ENCODE assay signal across 13 mouse cellular contexts in the genomic region with DNA sequence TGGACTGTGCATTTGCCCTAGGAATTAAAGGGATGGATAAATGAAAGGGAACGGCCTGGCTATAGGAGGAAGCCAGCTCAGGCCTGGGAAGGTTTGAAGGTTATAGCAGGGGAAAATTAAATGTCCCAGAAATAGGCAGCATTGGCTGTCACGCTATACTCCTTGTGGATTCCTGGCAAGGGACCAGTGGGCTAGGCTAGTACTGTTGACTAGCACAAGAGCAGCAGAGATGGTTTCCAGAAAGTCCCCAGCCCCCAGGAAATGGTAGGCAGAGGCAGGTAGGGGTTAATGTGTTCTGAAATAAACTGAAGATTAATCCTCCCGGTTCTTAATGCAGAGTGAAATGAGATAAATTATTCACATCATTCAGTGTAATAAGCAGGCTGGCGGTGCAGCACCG. TPM values are rescaled to one million over a fixed set of nuclear protein-coding genes. Genes with fewer than 3 reads are reported as not detected.
DNase-seq lines count a peak whose midpoint lies in the region; ATAC-seq lines count a peak whose summit lies in the region.
"Had no signal": no experiment of that assay in that cellular context is flagged by ENCODE, and none has a peak within 500 bp of the region (broad histone marks: within the 10 kb centered on the region; RNA-seq: fewer than 3 reads in every experiment).

No protein-coding gene starts in this region.

- peaks cover 63% of the 10 kb centered on the region for H3K4me1 ChIP-seq in forebrain, embryonic 10.5 days
- H3K4me1 ChIP-seq in forebrain, embryonic 11.5 days (replicated peaks; ENCODE audit: control insufficient read depth, insufficient read depth, low read length), result peaks cover 11% of the 10 kb centered on the region
- peaks cover 43% of the 10 kb centered on the region for H3K4me1 ChIP-seq in hindbrain, embryonic 12.5 days
- peaks cover 14% of the 10 kb centered on the region for H3K4me1 ChIP-seq in hindbrain, embryonic 11.5 days (replicated peaks; ENCODE audit: control insufficient read depth, insufficient read depth, low read length)
- peaks cover 18% of the 10 kb centered on the region for H3K4me1 ChIP-seq in forebrain, embryonic 16.5 days (replicated peaks; ENCODE audit: control insufficient read depth, insufficient read depth, low read length)
- peaks cover 41% of the 10 kb centered on the region for H3K4me1 ChIP-seq in midbrain, embryonic 14.5 days (ENCODE audit: control insufficient read depth, insufficient read depth, low read length)

- no peak for DNase-seq in forebrain, embryonic 10.5 days (ENCODE audit: extremely low spot score, low spot score)
- no peak for DNase-seq in forebrain, embryonic 11.5 days (ENCODE audit: low spot score)
- DNase-seq in hindbrain, embryonic 11.5 days (ENCODE audit: low spot score), result no peak
- peak; percentile 57 for DNase-seq in midbrain, embryonic 14.5 days
- no peak for DNase-seq in liver
- DNase-seq in kidney, adult 18-20 months, result no peak
- DNase-seq: adrenal gland, postnatal 25 days; kidney, adult 9 months; lung, adult 2 months; thymus, postnatal 36 days had no signal

- H3K9me3 ChIP-seq in forebrain, embryonic 10.5 days, result no peaks in the 10 kb centered on the region
- H3K9me3 ChIP-seq in forebrain, embryonic 11.5 days (ENCODE audit: control insufficient read depth, low read length), result no peaks in the 10 kb centered on the region
- no peaks in the 10 kb centered on the region for H3K9me3 ChIP-seq in hindbrain, embryonic 12.5 days (replicated peaks)
- no peaks in the 10 kb centered on the region for H3K9me3 ChIP-seq in hindbrain, embryonic 11.5 days (ENCODE audit: control insufficient read depth, low read length)
- H3K9me3 ChIP-seq in forebrain, embryonic 16.5 days (ENCODE audit: control insufficient read depth, low read length), result no peaks in the 10 kb centered on the region
- no peaks in the 10 kb centered on the region for H3K9me3 ChIP-seq in midbrain, embryonic 14.5 days (ENCODE audit: control insufficient read depth, low read length)

- H3K27me3 ChIP-seq in forebrain, embryonic 10.5 days (ENCODE audit: poor library complexity, severe bottlenecking), result peaks cover 33% of the 10 kb centered on the region
- H3K27me3 ChIP-seq in forebrain, embryonic 11.5 days (ENCODE audit: control insufficient read depth, insufficient read depth, low read length), result no peaks in the 10 kb centered on the region
- H3K27me3 ChIP-seq in hindbrain, embryonic 12.5 days, result peaks cover 3% of the 10 kb centered on the region; the same call in 1 of the 2 replicates
- no peaks in the 10 kb centered on the region for H3K27me3 ChIP-seq in hindbrain, embryonic 11.5 days (ENCODE audit: control insufficient read depth, insufficient read depth, low read length)
- H3K27me3 ChIP-seq in forebrain, embryonic 16.5 days (replicated peaks; ENCODE audit: control insufficient read depth, insufficient read depth, low read length), result no peaks in the 10 kb centered on the region
- no peaks in the 10 kb centered on the region for H3K27me3 ChIP-seq in midbrain, embryonic 14.5 days (ENCODE audit: control insufficient read depth, insufficient read depth, low read length)

- H3K9ac ChIP-seq in forebrain, embryonic 11.5 days (ENCODE audit: low read length), result no peak overlapping the region
- no peak overlapping the region for H3K9ac ChIP-seq in hindbrain, embryonic 12.5 days
- H3K9ac ChIP-seq in hindbrain, embryonic 11.5 days (ENCODE audit: low read depth, low read length), result no peak overlapping the region
- no peak overlapping the region for H3K9ac ChIP-seq in forebrain, embryonic 16.5 days (replicated peaks; ENCODE audit: low read depth, low read length)
- H3K9ac ChIP-seq in midbrain, embryonic 14.5 days (replicated peaks; ENCODE audit: low read length), result no peak overlapping the region; the same call in 1 of the 2 replicates

- no peaks in the 10 kb centered on the region for H3K36me3 ChIP-seq in forebrain, embryonic 10.5 days (replicated peaks)
- H3K36me3 ChIP-seq in forebrain, embryonic 11.5 days (ENCODE audit: control insufficient read depth, insufficient read depth, low read length), result no peaks in the 10 kb centered on the region
- H3K36me3 ChIP-seq in hindbrain, embryonic 12.5 days, result no peaks in the 10 kb centered on the region
- no peaks in the 10 kb centered on the region for H3K36me3 ChIP-seq in hindbrain, embryonic 11.5 days (ENCODE audit: control insufficient read depth, insufficient read depth, low read length)
- no peaks in the 10 kb centered on the region for H3K36me3 ChIP-seq in forebrain, embryonic 16.5 days (ENCODE audit: control insufficient read depth, insufficient read depth)
- H3K36me3 ChIP-seq in midbrain, embryonic 14.5 days (ENCODE audit: control insufficient read depth, insufficient read depth, low read length), result no peaks in the 10 kb centered on the region

- no peak for ATAC-seq in forebrain, embryonic 11.5 days (replicated peaks; ENCODE audit: low FRiP score)
- no peak for ATAC-seq in hindbrain, embryonic 12.5 days (ENCODE audit: low FRiP score)
- ATAC-seq in hindbrain, embryonic 11.5 days (ENCODE audit: low FRiP score), result no peak
- peak; percentile 26; the same call in 1 of the 2 replicates for ATAC-seq in forebrain, embryonic 16.5 days
- ATAC-seq in midbrain, embryonic 14.5 days (ENCODE audit: low FRiP score, low TSS enrichment), result no peak
- ATAC-seq: activated CD4-positive, CD25-positive, alpha-beta regulatory T cell, adult 4 months had no signal

- H3K27ac ChIP-seq in forebrain, embryonic 10.5 days, result peak overlapping the region; percentile 81; the same call in 1 of the 2 replicates
- no peak overlapping the region for H3K27ac ChIP-seq in forebrain, embryonic 11.5 days (ENCODE audit: low read depth, low read length)
- peak overlapping the region; percentile 81 for H3K27ac ChIP-seq in hindbrain, embryonic 12.5 days
- no peak overlapping the region for H3K27ac ChIP-seq in hindbrain, embryonic 11.5 days (ENCODE audit: low read depth, low read length)
- no peak overlapping the region for H3K27ac ChIP-seq in forebrain, embryonic 16.5 days (ENCODE audit: low read length)
- peak overlapping the region; percentile 87 for H3K27ac ChIP-seq in midbrain, embryonic 14.5 days (replicated peaks; ENCODE audit: low read depth, low read length)

- H3K4me2 ChIP-seq in forebrain, embryonic 11.5 days (ENCODE audit: low read depth, low read length, severe bottlenecking), result no peak overlapping the region
- no peak overlapping the region for H3K4me2 ChIP-seq in hindbrain, embryonic 12.5 days (replicated peaks)
- no peak overlapping the region for H3K4me2 ChIP-seq in hindbrain, embryonic 11.5 days (replicated peaks; ENCODE audit: low read depth, low read length)
- H3K4me2 ChIP-seq in forebrain, embryonic 16.5 days (ENCODE audit: low read length), result no peak overlapping the region
- H3K4me2 ChIP-seq in midbrain, embryonic 14.5 days (ENCODE audit: low read length), result no peak overlapping the region

- H3K4me3 ChIP-seq in forebrain, embryonic 10.5 days, result no peak overlapping the region
- no peak overlapping the region for H3K4me3 ChIP-seq in forebrain, embryonic 11.5 days (ENCODE audit: low read depth, low read length)
- no peak overlapping the region for H3K4me3 ChIP-seq in hindbrain, embryonic 12.5 days
- H3K4me3 ChIP-seq in hindbrain, embryonic 11.5 days (ENCODE audit: low read depth, low read length), result no peak overlapping the region
- no peak overlapping the region for H3K4me3 ChIP-seq in forebrain, embryonic 16.5 days (replicated peaks; ENCODE audit: low read length)
- no peak overlapping the region for H3K4me3 ChIP-seq in midbrain, embryonic 14.5 days (replicated peaks; ENCODE audit: low read depth, low read length)

- 76% methylated on average over 5 of the region's 5 CpGs for WGBS in forebrain, embryonic 10.5 days
- WGBS in forebrain, embryonic 11.5 days, result 71% methylated on average over 5 of the region's 5 CpGs
- WGBS in hindbrain, embryonic 12.5 days, result 64% methylated on average over 5 of the region's 5 CpGs
- 72% methylated on average over 5 of the region's 5 CpGs for WGBS in hindbrain, embryonic 11.5 days
- 30% methylated on average over 5 of the region's 5 CpGs for WGBS in forebrain, embryonic 16.5 days
- 29% methylated on average over 5 of the region's 5 CpGs for WGBS in midbrain, embryonic 14.5 days

RNA-seq across cellular contexts. Expression of gene Vps8, which starts 25.2 kb away (rescaled TPM):
- 19.7 and 21.0 TPM in 2 replicates for polyA plus RNA-seq in forebrain, embryonic 10.5 days (2016; fragmentation: Nextera tagmentation; extraction: Ambion mirVana)
- 25.5 and 25.9 TPM in 2 replicates for polyA plus RNA-seq in forebrain, embryonic 11.5 days (2014; fragmentation: Nextera tagmentation; extraction: Ambion mirVana)
- polyA plus RNA-seq in hindbrain, embryonic 12.5 days (2016; fragmentation: Nextera tagmentation; extraction: Ambion mirVana), result 28.0 and 33.8 TPM in 2 replicates
- 27.0 and 29.6 TPM in 2 replicates for polyA plus RNA-seq in hindbrain, embryonic 11.5 days (2014; fragmentation: Nextera tagmentation; extraction: Ambion mirVana)
- polyA plus RNA-seq in forebrain, embryonic 16.5 days (2015; fragmentation: Nextera tagmentation; extraction: Ambion mirVana), result 37.5 and 39.6 TPM in 2 replicates
- 31.6 and 41.1 TPM in 2 replicates for polyA plus RNA-seq in midbrain, embryonic 14.5 days (2014; fragmentation: Nextera tagmentation; extraction: Ambion mirVana)

Comparison
In these comparisons a context has a peak if more than half of its experiments do, and no peak if none do; other contexts are left out.
1. H3K27ac ChIP-seq: peak in forebrain, embryonic 10.5 days (single experiment), hindbrain, embryonic 12.5 days (single experiment) and midbrain, embryonic 14.5 days (single experiment); none in forebrain, embryonic 11.5 days (single experiment), hindbrain, embryonic 11.5 days (single experiment) and forebrain, embryonic 16.5 days (single experiment).